Mouse (Mus musculus): ENCODE measurements around the gene Tmem219. TPM values are rescaled to one million over a fixed set of nuclear protein-coding genes. Genes with fewer than 3 reads are reported as not detected.

Tmem219 gene
- polyA plus RNA-seq (2012; rRNA removed), result 31.6 and 32.1 TPM in 2 replicates

GRCm38 (mm10) chr7:126922624-126923060 is at the start of gene Tmem219:
TSS of gene Tmem219 (minus strand) at chr7:126922917.

GRCm38 (mm10) chr7:126949793-126950646 is 27.3 kb upstream of the Tmem219 start, which contains the start of gene Sez6l2:
TSS of gene Sez6l2 (plus strand) at chr7:126950563.

GRCm38 (mm10) chr7:126949403-126949792 is 26.7 kb upstream of the Tmem219 start, which contains the start of gene Asphd1:
TSS of gene Asphd1 (minus strand) at chr7:126949582.

GRCm38 (mm10) chr7:126928384-126929037 is 5.8 kb upstream of the Tmem219 start, which contains the start of gene Kctd13:
TSS of gene Kctd13 (plus strand) at chr7:126928879.

GRCm38 (mm10) chr7:126884286-126885164 is 38.2 kb downstream of the Tmem219 start, which contains the start of gene Taok2:
TSS of gene Taok2 (minus strand) at chr7:126884703.

GRCm38 (mm10) chr7:126862147-126862784 is 60.5 kb downstream of the Tmem219 start, which contains the start of gene Ino80e:
TSS of gene Ino80e (minus strand) at chr7:126862377.

GRCm38 (mm10) chr7:126861429-126862130 is 61.1 kb downstream of the Tmem219 start, which contains the start of gene Hirip3:
TSS of gene Hirip3 (plus strand) at chr7:126861972.

GRCm38 (mm10) chr7:126847116-126847420 is 75.6 kb downstream of the Tmem219 start, which contains the start of gene Doc2a:
TSS of gene Doc2a (plus strand) at chr7:126847416.

Other genes starting within 250 kb of the Tmem219 start
- gene Sult1a1, start 246.5 kb downstream of the Tmem219 start, polyA plus RNA-seq (2012; rRNA removed), result 8.5 and 9.5 TPM in 2 replicates
- 51.8 and 60.8 TPM in 2 replicates for gene Bola2, start 227.5 kb downstream of the Tmem219 start, polyA plus RNA-seq (2012; rRNA removed)
- 41.3 and 45.8 TPM in 2 replicates for gene Slx1b, start 227.1 kb downstream of the Tmem219 start, polyA plus RNA-seq (2012; rRNA removed)
- gene Coro1a, start 215.1 kb downstream of the Tmem219 start, polyA plus RNA-seq (2012; rRNA removed), result 136 and 144 TPM in 2 replicates
- gene Mapk3, start 163.3 kb downstream of the Tmem219 start, polyA plus RNA-seq (2012; rRNA removed), result 247 and 263 TPM in 2 replicates
- gene Gdpd3, start 156.6 kb downstream of the Tmem219 start, polyA plus RNA-seq (2012; rRNA removed), result 7.9 TPM in 2 replicates
- 211 and 214 TPM in 2 replicates for gene Ypel3, start 146.0 kb downstream of the Tmem219 start, polyA plus RNA-seq (2012; rRNA removed)
- gene Tbx6, start 141.4 kb downstream of the Tmem219 start, polyA plus RNA-seq (2012; rRNA removed), result 1.3 TPM in 2 replicates
- gene Ppp4c, start 130.4 kb downstream of the Tmem219 start, polyA plus RNA-seq (2012; rRNA removed), result 155 and 157 TPM in 2 replicates
- 147 and 196 TPM in 2 replicates for gene Fam57b, start 125.2 kb downstream of the Tmem219 start, polyA plus RNA-seq (2012; rRNA removed)
- not detected in 2 replicates for gene 4930451I11Rik, start 91.3 kb downstream of the Tmem219 start, polyA plus RNA-seq (2012; rRNA removed)
- 41.2 and 42.6 TPM in 2 replicates for gene Doc2a, start 75.5 kb downstream of the Tmem219 start, polyA plus RNA-seq (2012; rRNA removed)
- 61.5 and 63.2 TPM in 2 replicates for gene Hirip3, start 60.9 kb downstream of the Tmem219 start, polyA plus RNA-seq (2012; rRNA removed)
- gene Ino80e, start 60.5 kb downstream of the Tmem219 start, polyA plus RNA-seq (2012; rRNA removed), result 79.7 and 83.9 TPM in 2 replicates
- 99.8 and 102 TPM in 2 replicates for gene Taok2, start 38.2 kb downstream of the Tmem219 start, polyA plus RNA-seq (2012; rRNA removed)
- gene Kctd13, start 6.0 kb upstream of the Tmem219 start, polyA plus RNA-seq (2012; rRNA removed), result 109 and 134 TPM in 2 replicates
- 29.9 TPM in 2 replicates for gene Asphd1, start 26.7 kb upstream of the Tmem219 start, polyA plus RNA-seq (2012; rRNA removed)
- gene Sez6l2, start 27.6 kb upstream of the Tmem219 start, polyA plus RNA-seq (2012; rRNA removed), result 94.9 and 108 TPM in 2 replicates
- 150 and 151 TPM in 2 replicates for gene Cdipt, start 53.0 kb upstream of the Tmem219 start, polyA plus RNA-seq (2012; rRNA removed)
- gene Cdiptos, start 53.2 kb upstream of the Tmem219 start, polyA plus RNA-seq (2012; rRNA removed), result 0.73 and 1.1 TPM in 2 replicates
- 4.1 and 4.6 TPM in 2 replicates for gene Mvp, start 91.7 kb upstream of the Tmem219 start, polyA plus RNA-seq (2012; rRNA removed)
- 0.98 and 1.4 TPM in 2 replicates for gene Pagr1b, start 93.6 kb upstream of the Tmem219 start, polyA plus RNA-seq (2012; rRNA removed)
- gene Pagr1a, start 94.4 kb upstream of the Tmem219 start, polyA plus RNA-seq (2012; rRNA removed), result 9.1 and 18.9 TPM in 2 replicates
- gene Gm42742, start 98.2 kb upstream of the Tmem219 start, polyA plus RNA-seq (2012; rRNA removed), result 90.1 and 95.0 TPM in 2 replicates
- gene Prrt2, start 98.3 kb upstream of the Tmem219 start, polyA plus RNA-seq (2012; rRNA removed), result 122 and 134 TPM in 2 replicates
- gene Maz, start 104.1 kb upstream of the Tmem219 start, polyA plus RNA-seq (2012; rRNA removed), result 223 and 252 TPM in 2 replicates
- gene Kif22, start 119.6 kb upstream of the Tmem219 start, polyA plus RNA-seq (2012; rRNA removed), result 12.1 and 14.6 TPM in 2 replicates
- gene Zg16, start 164.4 kb upstream of the Tmem219 start, polyA plus RNA-seq (2012; rRNA removed), result 0.20 TPM in 1 of 2 replicates, not detected in the other
- 1.6 and 1.7 TPM in 2 replicates for gene AI467606, start 168.4 kb upstream of the Tmem219 start, polyA plus RNA-seq (2012; rRNA removed)
- gene Qprt, start 199.3 kb upstream of the Tmem219 start, polyA plus RNA-seq (2012; rRNA removed), result 0.63 and 1.0 TPM in 2 replicates
- 0.06 and 0.08 TPM in 2 replicates for gene Spn, start 214.9 kb upstream of the Tmem219 start, polyA plus RNA-seq (2012; rRNA removed)

Data from central nervous system, embryonic 18 days (tissue).